Mouse (Mus musculus) intestine, embryonic 16.5 days (tissue): ENCODE results near the gene Gsta2. TPM values are rescaled to one million over a fixed set of nuclear protein-coding genes. Genes with fewer than 3 reads are reported as not detected.
"Not testable (repeated sequence)": the region's sequence is repeated elsewhere in the genome, so short reads cannot be mapped to it uniquely, and the experiment has no call there.

ENCODE experiments used
- ATAC-seq: fragments of 200-750 bp; cut with Nextera tagmentation; 2 replicates; pipeline ENCODE4 v1.8.0; 2017; ENCODE audit warnings: moderate TSS enrichment, moderate library complexity
- H3K27ac ChIP-seq: fragments of 300-500 bp; sonication (generic); 2 replicates; pipeline ENCODE4 v1.5.1; 2014; ENCODE audit warnings: mild to moderate bottlenecking, low read length
- H3K27me3 ChIP-seq: fragments of 300-500 bp; sonication (generic); replicated peaks from 2 replicates; pipeline ENCODE4 v1.6.1; 2014; ENCODE audit warnings: low read length, control low read depth, mixed read lengths; ENCODE audit not compliant: control insufficient read depth, insufficient read depth
- H3K36me3 ChIP-seq: fragments of 300-500 bp; sonication (generic); 2 replicates; pipeline ENCODE4 v1.6.1; 2014; ENCODE audit warnings: low read length, control low read depth; ENCODE audit not compliant: control insufficient read depth, insufficient read depth
- H3K4me1 ChIP-seq: fragments of 300-500 bp; sonication (generic); 2 replicates; pipeline ENCODE4 v1.6.1; 2014; ENCODE audit warnings: low read length, control low read depth, mixed read lengths; ENCODE audit not compliant: control insufficient read depth, insufficient read depth
- H3K4me2 ChIP-seq: fragments of 300-500 bp; sonication (generic); 2 replicates; pipeline ENCODE4 v1.6.1; 2014; ENCODE audit warnings: low read depth, low read length, control low read depth
- H3K4me3 ChIP-seq: fragments of 300-500 bp; sonication (generic); 2 replicates; pipeline ENCODE4 v1.5.1; 2014; ENCODE audit warnings: mild to moderate bottlenecking, low read length
- H3K9ac ChIP-seq: fragments of 300-500 bp; sonication (generic); 2 replicates; pipeline ENCODE4 v1.6.1; 2014; ENCODE audit warnings: low read depth, low read length
- H3K9me3 ChIP-seq: fragments of 300-500 bp; sonication (generic); 2 replicates; pipeline ENCODE4 v1.6.1; 2016; ENCODE audit warnings: low read length, control low read depth; ENCODE audit not compliant: control insufficient read depth
- WGBS: fragments of 180-500 bp; shearing (Covaris S2); extraction: QIAGEN DNeasy Blood & Tissue Kit; methylation state at CpG from one replicate; pipeline ENCODE4 v1.1.7; 2014; 5-methylcytosine and 5-hydroxymethylcytosine counted together
- polyA plus RNA-seq: library from polyadenylated mRNA; unstranded; fragments of >200 nt; fragmentation: Nextera tagmentation; extraction: Ambion mirVana; gene quantifications from 2 replicates; pipeline ENCODE4 v1.2.1, GENCODE M21; 2015

The Gsta2 gene
- polyA plus RNA-seq, 1 experiment from 2014 or later, result 77.3 TPM

DNA sequence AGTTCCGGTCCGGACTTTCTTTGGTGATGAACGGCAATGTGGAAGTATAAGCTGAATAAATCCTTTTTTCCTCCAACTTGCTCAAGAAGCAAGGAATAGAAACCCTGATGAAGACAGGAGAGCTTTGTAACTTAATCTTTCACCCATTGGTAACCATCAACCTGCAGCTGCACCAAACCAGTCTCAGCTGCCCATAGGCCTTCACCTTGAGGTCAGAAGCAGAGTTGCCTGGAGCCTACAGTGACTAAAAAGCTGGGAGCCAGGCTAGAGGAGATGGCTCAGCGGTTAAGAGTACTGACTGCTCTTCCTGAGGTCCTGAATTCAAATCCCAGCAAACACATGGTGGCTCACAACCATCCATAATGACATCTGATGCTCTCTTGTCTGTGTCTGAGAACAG, 13.1 kb downstream of the Gsta2 start:
- not testable (repeated sequence) for H3K27me3 ChIP-seq, H3K27ac ChIP-seq, H3K36me3 ChIP-seq, H3K4me2 ChIP-seq, H3K4me3 ChIP-seq, H3K9me3 ChIP-seq, ATAC-seq, H3K4me1 ChIP-seq, H3K9ac ChIP-seq
- 93% methylated on average over 4 of the region's 4 CpGs for whole genome bisulfite sequencing

DNA sequence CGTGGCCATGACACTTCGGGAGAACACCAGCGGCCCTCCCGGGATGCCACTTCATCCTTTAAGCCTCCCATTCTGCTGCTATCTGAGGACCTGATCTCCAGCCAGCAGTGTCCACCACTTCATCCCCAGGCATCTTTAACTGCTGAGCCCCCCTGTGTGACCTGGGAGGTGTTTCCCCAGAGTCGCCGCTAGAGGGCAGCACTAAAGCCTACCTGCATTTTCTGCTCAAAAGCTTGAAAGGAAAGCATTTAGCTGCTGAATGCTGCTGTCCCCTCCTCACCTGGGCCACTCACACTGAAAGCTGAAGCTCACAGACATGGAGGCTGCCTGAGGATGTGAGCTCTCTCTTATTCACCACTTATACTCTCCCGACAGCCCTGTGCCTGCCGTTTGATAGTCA, 15.3 kb downstream of the Gsta2 start:
- WGBS, result 21% methylated on average over 8 of the region's 8 CpGs
- not testable (repeated sequence) for ATAC-seq, H3K36me3 ChIP-seq, H3K9me3 ChIP-seq, H3K27me3 ChIP-seq, H3K9ac ChIP-seq, H3K4me2 ChIP-seq, H3K4me3 ChIP-seq, H3K4me1 ChIP-seq, H3K27ac ChIP-seq

- ATAC-seq, result peak; percentile 68
Measured at GRCm38 (mm10) chr9:78337050-78337449, 18.5 kb downstream of the Gsta2 start.

GRCm38 (mm10) chr9:78327289-78327688, 28.3 kb downstream of the Gsta2 start, which contains the start of gene Omt2b:
TSS of gene Omt2b (plus strand) at chr9:78327589.
- not testable (repeated sequence) for H3K9ac ChIP-seq, ATAC-seq, H3K27ac ChIP-seq, H3K36me3 ChIP-seq, H3K27me3 ChIP-seq, H3K9me3 ChIP-seq, H3K4me2 ChIP-seq, H3K4me3 ChIP-seq, H3K4me1 ChIP-seq
- 90% methylated on average over 1 of the region's 1 CpGs for WGBS

More at GRCm38 (mm10) chr9:78337050-78337449, 18.5 kb downstream of the Gsta2 start:
- not testable (repeated sequence) for H3K4me1 ChIP-seq, H3K9ac ChIP-seq, H3K27me3 ChIP-seq, H3K9me3 ChIP-seq, H3K36me3 ChIP-seq, H3K4me3 ChIP-seq, H3K27ac ChIP-seq, H3K4me2 ChIP-seq

GRCm38 (mm10) chr9:78319499-78319898, 36.1 kb downstream of the Gsta2 start:
- Histone ChIP-seq H3K4me3 (no peak overlapping the region), H3K9ac (no peak overlapping the region), H3K27me3 (no peaks in the 10 kb centered on the region), H3K27ac (no peak overlapping the region), H3K4me2 (no peak overlapping the region), H3K36me3 (no peaks in the 10 kb centered on the region), H3K9me3 (no peaks in the 10 kb centered on the region), H3K4me1 (no peaks in the 10 kb centered on the region)
- WGBS, result 28% methylated on average over 1 of the region's 1 CpGs
- no peak for ATAC-seq

DNA sequence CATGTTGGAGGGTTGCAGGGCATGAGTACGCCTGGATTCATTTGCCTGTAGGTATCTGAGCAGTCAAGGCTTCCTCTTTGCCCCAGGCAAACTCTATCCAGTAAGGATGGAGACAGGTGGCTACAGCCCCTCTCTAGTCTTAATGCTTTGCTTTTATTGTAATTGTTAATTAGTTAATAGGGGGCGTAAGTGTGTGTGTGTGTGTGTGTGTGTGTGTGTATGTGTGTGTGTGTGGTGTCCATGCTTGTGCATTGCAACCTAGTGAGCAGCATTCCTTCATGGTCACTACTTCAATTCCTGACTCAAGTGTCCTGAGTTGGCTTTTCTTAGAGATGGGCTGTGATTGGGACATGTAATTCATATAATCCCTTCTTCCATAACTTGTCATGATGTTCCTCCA, 40.9 kb downstream of the Gsta2 start, which contains the start of gene Omt2a:
Gene Omt2a, minus strand, starts transcription at position 101 of the 400 bp plus-strand sequence.
- WGBS, result 83% methylated on average over 2 of the region's 2 CpGs
- Histone ChIP-seq H3K4me3 (no peak within 1 kb of the TSS), H3K36me3 (no peaks in the 10 kb centered on the region), H3K9ac (no peak within 1 kb of the TSS), H3K27ac (no peak within 1 kb of the TSS), H3K4me1 (no peaks in the 10 kb centered on the region), H3K9me3 (no peaks in the 10 kb centered on the region), H3K27me3 (no peaks in the 10 kb centered on the region), H3K4me2 (no peak within 1 kb of the TSS)
- ATAC-seq, result no peak

DNA sequence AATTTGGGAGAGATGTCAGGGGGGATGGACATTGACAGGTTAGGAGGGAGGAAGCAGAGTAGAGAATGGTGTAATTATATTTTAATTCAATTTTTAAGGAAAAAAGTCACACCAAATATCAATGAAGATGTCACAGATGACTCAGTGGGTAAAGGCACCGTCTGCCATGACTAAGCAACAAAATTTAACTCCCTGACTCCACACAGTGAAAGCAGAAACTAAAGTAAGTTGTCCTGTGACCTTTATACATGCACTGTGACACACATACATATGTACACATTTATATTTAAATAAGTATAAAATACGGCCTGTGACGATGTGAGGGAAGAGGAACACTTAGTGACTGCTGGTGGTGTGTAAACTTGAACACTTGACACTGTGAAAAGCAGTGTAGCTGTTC, 47.5 kb downstream of the Gsta2 start:
- not testable (repeated sequence) for H3K27ac ChIP-seq, H3K36me3 ChIP-seq, H3K4me2 ChIP-seq, H3K27me3 ChIP-seq, ATAC-seq, H3K4me3 ChIP-seq, H3K4me1 ChIP-seq, H3K9me3 ChIP-seq, H3K9ac ChIP-seq
- WGBS, result 77% methylated on average over 3 of the region's 3 CpGs

DNA sequence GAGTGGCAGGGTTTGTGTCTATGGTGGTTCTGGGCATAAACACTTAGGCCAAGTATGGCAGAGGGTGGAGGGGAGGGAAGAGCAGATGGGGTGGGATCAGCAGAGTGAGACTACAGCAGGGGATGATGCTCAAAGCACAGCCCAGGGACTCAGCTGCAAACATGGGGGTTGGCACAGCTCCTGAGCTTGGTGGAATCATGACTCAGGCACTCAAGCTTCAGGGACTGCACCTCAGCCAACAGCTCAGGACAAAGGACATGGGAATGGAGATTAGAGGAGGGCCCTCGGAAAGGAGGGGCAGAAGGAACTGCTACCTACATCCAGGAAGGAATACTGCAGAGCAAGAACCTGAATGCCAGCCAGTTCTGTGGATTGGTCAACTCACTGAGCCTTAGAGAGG, 56.4 kb downstream of the Gsta2 start:
- H3K36me3 ChIP-seq, H3K4me1 ChIP-seq, H3K4me2 ChIP-seq, H3K27ac ChIP-seq, H3K9me3 ChIP-seq, H3K4me3 ChIP-seq, H3K9ac ChIP-seq, H3K27me3 ChIP-seq: not testable (repeated sequence)
- WGBS, result 61% methylated on average over 1 of the region's 1 CpGs
- peak; percentile 84 for ATAC-seq

GRCm38 (mm10) chr9:78298232-78298631, 57.4 kb downstream of the Gsta2 start:
- no peak for ATAC-seq
- 76% methylated on average over 1 of the region's 1 CpGs for WGBS

DNA sequence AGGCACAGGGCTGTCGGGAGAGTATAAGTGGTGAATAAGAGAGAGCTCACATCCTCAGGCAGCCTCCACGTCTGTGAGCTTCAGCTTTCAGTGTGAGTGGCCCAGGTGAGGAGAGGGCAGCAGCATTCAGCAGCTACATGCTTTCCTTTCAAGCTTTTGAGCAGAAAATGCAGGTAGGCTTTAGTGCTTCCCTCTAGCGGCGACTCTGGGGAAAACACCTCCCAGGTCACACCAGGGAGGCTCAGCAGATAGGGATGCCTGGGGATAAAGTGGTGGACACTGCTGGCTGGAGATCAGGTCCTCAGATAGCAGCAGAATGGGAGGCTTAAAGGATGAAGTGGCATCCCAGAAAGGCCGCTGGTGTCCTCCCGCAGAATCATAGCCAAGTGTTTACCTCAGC, 59.5 kb downstream of the Gsta2 start:
- not testable (repeated sequence) for H3K27ac ChIP-seq, H3K4me3 ChIP-seq, H3K9ac ChIP-seq, H3K9me3 ChIP-seq, H3K36me3 ChIP-seq, H3K27me3 ChIP-seq, H3K4me2 ChIP-seq, H3K4me1 ChIP-seq
- 10% methylated on average over 6 of the region's 6 CpGs for WGBS
- ATAC-seq, result peak; percentile 19; the same call in 1 of the 2 replicates

More at GRCm38 (mm10) chr9:78298232-78298631, 57.4 kb downstream of the Gsta2 start:
- H3K36me3 ChIP-seq, result no peaks in the 10 kb centered on the region
- H3K9ac ChIP-seq, result no peak overlapping the region
- no peaks in the 10 kb centered on the region for H3K27me3 ChIP-seq
- no peak overlapping the region for H3K4me3 ChIP-seq
- H3K9me3 ChIP-seq, result no peaks in the 10 kb centered on the region
- H3K4me2 ChIP-seq, result no peak overlapping the region
- H3K27ac ChIP-seq, result no peak overlapping the region
- no peaks in the 10 kb centered on the region for H3K4me1 ChIP-seq
